Mouse (Mus musculus) heart, embryonic 11.5 days (tissue): Measurements from ENCODE around the gene Pde6b. TPM values are rescaled to one million over a fixed set of nuclear protein-coding genes. Genes with fewer than 3 reads are reported as not detected.

Experiments used
- polyA plus RNA-seq: library from polyadenylated mRNA; unstranded; fragments of >200 nt; fragmentation: Nextera tagmentation; extraction: Ambion mirVana; gene quantifications from 2 replicates; pipeline ENCODE4 v1.2.1, GENCODE M21; 2014

The Pde6b gene
- polyA plus RNA-seq, 1 experiment from 2014 or later: 0.30 TPM

Other genes starting within 250 kb of the Pde6b start
- 32.8 and 36.5 TPM in 2 replicates for gene Dr1, start 119.5 kb upstream of the Pde6b start, polyA plus RNA-seq
- 3.4 and 3.7 TPM in 2 replicates for gene Pigg, start 75.8 kb upstream of the Pde6b start, polyA plus RNA-seq
- 0.16 TPM in 1 of 2 replicates, not detected in the other for gene Gm42517, start 20.5 kb upstream of the Pde6b start, polyA plus RNA-seq
- 756 and 781 TPM in 2 replicates for gene Atp5k, start 46.1 kb downstream of the Pde6b start, polyA plus RNA-seq
- gene Mfsd7a, start 60.5 kb downstream of the Pde6b start, polyA plus RNA-seq: 0.08 and 0.27 TPM in 2 replicates
- 24.4 and 24.6 TPM in 2 replicates for gene Pcgf3, start 72.8 kb downstream of the Pde6b start, polyA plus RNA-seq
- gene Cplx1, start 161.6 kb downstream of the Pde6b start, polyA plus RNA-seq: 0.59 and 0.93 TPM in 2 replicates
- gene Gak, start 241.4 kb downstream of the Pde6b start, polyA plus RNA-seq: 29.4 and 32.1 TPM in 2 replicates
- gene Tmem175, start 241.4 kb downstream of the Pde6b start, polyA plus RNA-seq: 20.0 and 22.2 TPM in 2 replicates